12 mouse cellular contexts compared by ENCODE assay signal in genomic region chr19:55747926-55748291, GRCm38 (mm10). TPM values are rescaled to one million over a fixed set of nuclear protein-coding genes. Genes with fewer than 3 reads are reported as not detected.
DNase-seq lines count a peak whose midpoint lies in the region; ATAC-seq and TF ChIP-seq lines count a peak whose summit lies in the region.
"Had no signal": no experiment of that assay in that cellular context is flagged by ENCODE, and none has a peak within 500 bp of the region (broad histone marks: within the 10 kb centered on the region; RNA-seq: fewer than 3 reads in every experiment).

No protein-coding gene starts in this region.

- ATAC-seq in forebrain, embryonic 16.5 days, result no peak
- no peak for ATAC-seq in forebrain, embryonic 13.5 days
- no peak for ATAC-seq in midbrain, embryonic 14.5 days (ENCODE audit: low FRiP score, low TSS enrichment)

- intact Hi-C loops in left cerebral cortex, postnatal 10 days (cut with DNase I), result loop anchor here (10.0 kb wide), 1 partner anchor 403 kb away; no protein-coding TSS in a partner anchor

- no peak overlapping the region for H3K4me2 ChIP-seq in forebrain, embryonic 16.5 days (ENCODE audit: low read length)
- H3K4me2 ChIP-seq in forebrain, embryonic 13.5 days, result peak overlapping the region; percentile 49
- H3K4me2 ChIP-seq in midbrain, embryonic 14.5 days (ENCODE audit: low read length), result peak overlapping the region; percentile 72

- no peak for TF ChIP-seq CTCF in kidney, adult 2 months (conservative IDR thresholded peaks at IDR 0.05; ENCODE audit: insufficient read depth, insufficient read length, low read depth, low read length)

- H3K27ac ChIP-seq in forebrain, embryonic 10.5 days, result peak overlapping the region; percentile 79
- H3K27ac ChIP-seq in forebrain, embryonic 16.5 days (ENCODE audit: low read length), result no peak overlapping the region
- peak overlapping the region; percentile 48; the same call in 1 of the 2 replicates for H3K27ac ChIP-seq in kidney, adult 2 months (ENCODE audit: insufficient read depth, low read depth, low read length)
- H3K27ac ChIP-seq in forebrain, embryonic 13.5 days, result 0 out of 2 replicates have a peak overlapping the region, but pooled peaks have one; percentile 21
- peak overlapping the region; percentile 84 for H3K27ac ChIP-seq in midbrain, embryonic 14.5 days (replicated peaks; ENCODE audit: low read depth, low read length)
- H3K27ac ChIP-seq: macrophage had no signal

- H3K27me3 ChIP-seq in forebrain, embryonic 10.5 days (ENCODE audit: poor library complexity, severe bottlenecking), result peaks cover 18% of the 10 kb centered on the region; the same call in 1 of the 2 replicates
- H3K27me3 ChIP-seq in forebrain, embryonic 16.5 days (replicated peaks; ENCODE audit: control insufficient read depth, insufficient read depth, low read length), result no peaks in the 10 kb centered on the region
- no peaks in the 10 kb centered on the region for H3K27me3 ChIP-seq in kidney, adult 2 months (replicated peaks; ENCODE audit: control insufficient read depth, insufficient read depth, low read length)
- H3K27me3 ChIP-seq in forebrain, embryonic 13.5 days, result peaks cover 14% of the 10 kb centered on the region; the same call in 1 of the 2 replicates
- H3K27me3 ChIP-seq in midbrain, embryonic 14.5 days (ENCODE audit: control insufficient read depth, insufficient read depth, low read length), result no peaks in the 10 kb centered on the region; the same call in 1 of the 2 replicates

- peaks cover 96% of the 10 kb centered on the region for H3K4me1 ChIP-seq in forebrain, embryonic 10.5 days
- H3K4me1 ChIP-seq in forebrain, embryonic 16.5 days (replicated peaks; ENCODE audit: control insufficient read depth, insufficient read depth, low read length), result peaks cover 79% of the 10 kb centered on the region
- H3K4me1 ChIP-seq in kidney, adult 2 months (ENCODE audit: control insufficient read depth, insufficient read depth, low read length), result peaks cover 12% of the 10 kb centered on the region
- H3K4me1 ChIP-seq in forebrain, embryonic 13.5 days, result peaks cover 93% of the 10 kb centered on the region
- H3K4me1 ChIP-seq in midbrain, embryonic 14.5 days (ENCODE audit: control insufficient read depth, insufficient read depth, low read length), result peaks cover 69% of the 10 kb centered on the region

- no peak overlapping the region for H3K9ac ChIP-seq in forebrain, embryonic 16.5 days (replicated peaks; ENCODE audit: low read depth, low read length)
- H3K9ac ChIP-seq in forebrain, embryonic 13.5 days, result peak overlapping the region; percentile 44; the same call in 1 of the 2 replicates
- peak overlapping the region; percentile 54 for H3K9ac ChIP-seq in midbrain, embryonic 14.5 days (replicated peaks; ENCODE audit: low read length)

- DNase-seq in forebrain, embryonic 10.5 days (ENCODE audit: extremely low spot score, low spot score), result no peak
- DNase-seq in kidney, adult 2 months, result no peak
- DNase-seq in kidney, postnatal 25 days, result no peak
- peak; percentile 17 for DNase-seq in midbrain, embryonic 14.5 days
- no peak for DNase-seq in T-cell, adult 2 months (ENCODE audit: low spot score)
- DNase-seq in left cerebral cortex, postnatal 10 days (ENCODE audit: extremely low spot score in 1 of 2, low spot score in 2 of 2), result no peak
- DNase-seq: adrenal gland, adult 8-10 months; gastrocnemius, postnatal 25 days; kidney, postnatal 14 days had no signal

- no peak for TF ChIP-seq POLR2A in kidney, adult 2 months (IDR thresholded peaks at IDR 0.05; ENCODE audit: low read depth, low read length)

- peak overlapping the region; percentile 95 for H3K4me3 ChIP-seq in forebrain, embryonic 10.5 days
- H3K4me3 ChIP-seq in forebrain, embryonic 16.5 days (replicated peaks; ENCODE audit: low read length), result no peak overlapping the region
- H3K4me3 ChIP-seq in kidney, adult 2 months (ENCODE audit: insufficient read depth, low read depth, low read length), result no peak overlapping the region
- H3K4me3 ChIP-seq in forebrain, embryonic 13.5 days, result peak overlapping the region; percentile 12; the same call in 1 of the 2 replicates
- H3K4me3 ChIP-seq in midbrain, embryonic 14.5 days (replicated peaks; ENCODE audit: low read depth, low read length), result peak overlapping the region; percentile 60

- H3K9me3 ChIP-seq in forebrain, embryonic 10.5 days, result no peaks in the 10 kb centered on the region
- no peaks in the 10 kb centered on the region for H3K9me3 ChIP-seq in forebrain, embryonic 16.5 days (ENCODE audit: control insufficient read depth, low read length)
- H3K9me3 ChIP-seq in forebrain, embryonic 13.5 days (replicated peaks), result no peaks in the 10 kb centered on the region
- no peaks in the 10 kb centered on the region for H3K9me3 ChIP-seq in midbrain, embryonic 14.5 days (ENCODE audit: control insufficient read depth, low read length)

- WGBS in forebrain, embryonic 10.5 days, result 21% methylated on average over 6 of the region's 6 CpGs
- WGBS in forebrain, embryonic 16.5 days, result 14% methylated on average over 6 of the region's 6 CpGs
- 27% methylated on average over 6 of the region's 6 CpGs for WGBS in kidney, adult 2 months
- WGBS in forebrain, embryonic 13.5 days, result 9% methylated on average over 6 of the region's 6 CpGs
- 25% methylated on average over 6 of the region's 6 CpGs for WGBS in midbrain, embryonic 14.5 days

- H3K36me3 ChIP-seq in forebrain, embryonic 10.5 days (replicated peaks), result peaks cover 2% of the 10 kb centered on the region; the same call in 1 of the 2 replicates
- H3K36me3 ChIP-seq in forebrain, embryonic 16.5 days (ENCODE audit: control insufficient read depth, insufficient read depth), result no peaks in the 10 kb centered on the region
- no peaks in the 10 kb centered on the region; the same call in 1 of the 2 replicates for H3K36me3 ChIP-seq in kidney, adult 2 months (ENCODE audit: control insufficient read depth, insufficient read depth, low read length)
- H3K36me3 ChIP-seq in forebrain, embryonic 13.5 days (ENCODE audit: poor library complexity, severe bottlenecking), result no peaks in the 10 kb centered on the region
- no peaks in the 10 kb centered on the region for H3K36me3 ChIP-seq in midbrain, embryonic 14.5 days (ENCODE audit: control insufficient read depth, insufficient read depth, low read length)

RNA-seq across cellular contexts. Expression of gene Tcf7l2, which starts 6.3 kb away (rescaled TPM):
- polyA plus RNA-seq in forebrain, embryonic 10.5 days (2016; fragmentation: Nextera tagmentation; extraction: Ambion mirVana), result 96.2 and 105 TPM in 2 replicates
- 26.5 and 58.7 TPM in 2 replicates for polyA plus RNA-seq in forebrain, embryonic 16.5 days (2015; fragmentation: Nextera tagmentation; extraction: Ambion mirVana)
- 15.8 and 18.2 TPM in 2 replicates for polyA plus RNA-seq in kidney, adult 2 months (2012; rRNA removed)
- 130 and 215 TPM in 2 replicates for polyA plus RNA-seq in forebrain, embryonic 13.5 days (2015; fragmentation: Nextera tagmentation; extraction: Ambion mirVana)
- polyA plus RNA-seq in midbrain, embryonic 14.5 days (2014; fragmentation: Nextera tagmentation; extraction: Ambion mirVana), result 720 and 768 TPM in 2 replicates
- 10 to 100 TPM in 1 of 2 experiments, 1 to 10 TPM in 1; 8.2 to 11.4 TPM for total RNA-seq in left cerebral cortex, postnatal 10 days (2021)

Comparison
In these comparisons a context has a peak if more than half of its experiments do, and no peak if none do; other contexts are left out.
1. H3K4me3 ChIP-seq: peak in forebrain, embryonic 10.5 days (single experiment), forebrain, embryonic 13.5 days (single experiment) and midbrain, embryonic 14.5 days (single experiment); none in forebrain, embryonic 16.5 days (single experiment) and kidney, adult 2 months (single experiment).